Mouse (Mus musculus) liver, embryonic 13.5 days (tissue): ENCODE results near the gene Uso1. TPM values are rescaled to one million over a fixed set of nuclear protein-coding genes. Genes with fewer than 3 reads are reported as not detected.
A peak's percentile ranks its signal among the peaks of the same experiment; 100 is the strongest.

Source experiments
- ATAC-seq: fragments of 200-750 bp; cut with Nextera tagmentation; 2 replicates; pipeline ENCODE4 v1.8.0; 2017; ENCODE audit warnings: low read depth, mild to moderate bottlenecking, moderate number of reproducible peaks, moderate library complexity
- DNase-seq: peaks from one replicate; pipeline ENCODE4 v3.0.0; 2022
- H3K27ac ChIP-seq: fragments of 300-500 bp; sonication (generic); 2 replicates; pipeline ENCODE4 v1.5.1; 2015; ENCODE audit warnings: moderate library complexity, mild to moderate bottlenecking, inconsistent platforms
- H3K27me3 ChIP-seq: fragments of 300-500 bp; sonication (generic); 2 replicates; pipeline ENCODE4 v1.6.1; 2015; ENCODE audit warnings: mild to moderate bottlenecking, inconsistent platforms
- H3K36me3 ChIP-seq: fragments of 300-500 bp; sonication (generic); 2 replicates; pipeline ENCODE4 v1.6.1; 2015; ENCODE audit warnings: mild to moderate bottlenecking, inconsistent platforms
- H3K4me1 ChIP-seq: fragments of 300-500 bp; sonication (generic); replicated peaks from 2 replicates; pipeline ENCODE4 v1.6.1; 2015; ENCODE audit warnings: inconsistent platforms
- H3K4me2 ChIP-seq: fragments of 300-500 bp; sonication (generic); 2 replicates; pipeline ENCODE4 v1.6.1; 2015; ENCODE audit warnings: inconsistent platforms, mild to moderate bottlenecking, moderate library complexity
- H3K4me3 ChIP-seq: fragments of 300-500 bp; sonication (generic); replicated peaks from 2 replicates; pipeline ENCODE4 v1.5.1; 2015; ENCODE audit warnings: mild to moderate bottlenecking, inconsistent platforms
- H3K9ac ChIP-seq: fragments of 300-500 bp; sonication (generic); 2 replicates; pipeline ENCODE4 v1.6.1; 2015; ENCODE audit warnings: mild to moderate bottlenecking, inconsistent platforms
- H3K9me3 ChIP-seq: fragments of 300-500 bp; sonication (generic); replicated peaks from 2 replicates; pipeline ENCODE4 v1.6.1; 2016; ENCODE audit warnings: inconsistent platforms
- WGBS: fragments of 180-500 bp; shearing (Covaris S2); methylation state at CpG from one replicate; pipeline ENCODE4 v1.1.7; 2015; ENCODE audit not compliant: insufficient replicate concordance; 5-methylcytosine and 5-hydroxymethylcytosine counted together
- polyA plus RNA-seq: library from polyadenylated mRNA; unstranded; fragments of >200 nt; fragmentation: Nextera tagmentation; extraction: Ambion mirVana; gene quantifications from 2 replicates; pipeline ENCODE4 v1.2.1, GENCODE M21; 2015

Uso1 gene
- polyA plus RNA-seq, 1 experiment from 2014 or later, result 23.9 TPM

DNA sequence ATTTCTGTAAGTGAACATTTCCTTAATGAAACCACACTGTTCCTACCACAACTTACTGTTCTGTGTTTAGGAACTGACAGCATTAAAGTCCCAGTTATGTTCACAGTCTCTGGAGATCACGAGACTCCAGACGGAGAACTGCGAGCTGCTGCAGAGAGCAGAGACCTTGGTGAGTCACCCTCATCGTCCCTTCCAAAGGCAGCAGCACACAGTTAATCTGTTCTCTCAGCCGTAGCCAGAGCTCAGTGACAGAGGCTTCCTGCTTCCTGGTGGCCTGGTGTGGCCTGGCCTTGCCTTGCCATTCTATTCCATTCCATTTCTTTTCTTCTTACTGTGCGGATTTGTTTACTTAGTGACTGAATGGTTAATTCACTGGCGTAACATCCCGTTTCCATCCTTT, 60.5 kb downstream of the Uso1 start:
- H3K27ac ChIP-seq, result no peak overlapping the region
- H3K4me3 ChIP-seq, result no peak overlapping the region
- H3K36me3 ChIP-seq, result peaks cover 83% of the 10 kb centered on the region
- H3K4me1 ChIP-seq, result no peaks in the 10 kb centered on the region
- H3K27me3 ChIP-seq, result no peaks in the 10 kb centered on the region
- 82% methylated on average over 8 of the region's 8 CpGs for WGBS
- no peak overlapping the region for H3K9ac ChIP-seq
- ATAC-seq, result no peak
- H3K4me2 ChIP-seq, result no peak overlapping the region
- no peaks in the 10 kb centered on the region for H3K9me3 ChIP-seq
- DNase-seq, result no peak

DNA sequence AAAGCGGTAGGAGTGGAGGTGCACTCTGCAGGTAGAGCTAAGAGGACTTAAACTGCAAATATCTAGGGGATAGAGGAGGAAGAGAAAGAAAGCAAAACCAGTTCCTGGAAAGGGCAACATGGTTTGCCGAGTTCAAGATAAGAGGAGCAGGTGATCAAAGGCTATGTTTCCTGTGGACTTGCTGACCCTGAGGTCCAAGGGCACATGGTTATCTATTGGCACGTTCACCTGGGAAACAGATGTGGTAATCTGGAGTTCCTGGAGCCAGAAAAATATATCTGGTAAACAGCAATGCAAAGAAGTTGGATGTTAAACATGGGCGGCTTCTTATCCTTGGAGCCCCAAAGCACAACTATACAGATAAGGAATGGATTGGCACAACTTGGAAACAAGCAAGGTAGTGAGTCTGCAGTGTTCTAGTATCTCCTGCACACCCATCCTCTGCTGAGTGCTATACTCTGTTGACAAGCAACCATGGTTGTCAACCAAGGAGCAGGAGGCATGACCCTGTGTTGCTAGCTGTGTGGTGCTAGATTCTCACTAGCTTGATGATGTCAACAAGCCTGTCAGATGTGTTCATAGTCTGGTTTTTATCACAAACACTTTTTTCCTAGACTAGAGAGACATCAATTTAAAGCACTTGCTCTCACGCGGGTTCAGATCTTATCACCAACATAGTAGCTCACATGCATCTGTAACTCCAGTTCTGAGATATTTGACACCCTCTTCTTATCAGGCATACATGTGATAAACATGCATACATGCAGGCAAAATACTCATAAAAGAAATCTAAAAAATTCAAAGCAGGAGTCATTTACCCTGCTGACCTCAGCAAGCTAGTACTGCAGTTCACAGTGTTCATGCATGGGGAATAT, 66.7 kb downstream of the Uso1 start:
- peaks cover 21% of the 10 kb centered on the region for H3K4me1 ChIP-seq
- no peak for DNase-seq
- peaks cover 33% of the 10 kb centered on the region for H3K36me3 ChIP-seq
- no peak overlapping the region for H3K9ac ChIP-seq
- no peaks in the 10 kb centered on the region for H3K27me3 ChIP-seq
- H3K4me2 ChIP-seq, result no peak overlapping the region
- H3K27ac ChIP-seq, result no peak overlapping the region
- 40% methylated on average over 6 of the region's 6 CpGs for WGBS
- H3K9me3 ChIP-seq, result no peaks in the 10 kb centered on the region
- ATAC-seq, result peak; percentile 68
- H3K4me3 ChIP-seq, result no peak overlapping the region

- ATAC-seq (peak; percentile 17; the same call in 1 of the 2 replicates), DNase-seq (no peak)
- Histone ChIP-seq H3K4me3 (no peak overlapping the region), H3K4me1 (peaks cover 21% of the 10 kb centered on the region), H3K9me3 (no peaks in the 10 kb centered on the region), H3K36me3 (peaks cover 26% of the 10 kb centered on the region), H3K9ac (no peak overlapping the region), H3K4me2 (no peak overlapping the region), H3K27ac (no peak overlapping the region), H3K27me3 (no peaks in the 10 kb centered on the region)
- WGBS, result 57% methylated on average over 7 of the region's 7 CpGs
Observed at GRCm38 (mm10) chr5:92205184-92205583, 67.4 kb downstream of the Uso1 start.

DNA sequence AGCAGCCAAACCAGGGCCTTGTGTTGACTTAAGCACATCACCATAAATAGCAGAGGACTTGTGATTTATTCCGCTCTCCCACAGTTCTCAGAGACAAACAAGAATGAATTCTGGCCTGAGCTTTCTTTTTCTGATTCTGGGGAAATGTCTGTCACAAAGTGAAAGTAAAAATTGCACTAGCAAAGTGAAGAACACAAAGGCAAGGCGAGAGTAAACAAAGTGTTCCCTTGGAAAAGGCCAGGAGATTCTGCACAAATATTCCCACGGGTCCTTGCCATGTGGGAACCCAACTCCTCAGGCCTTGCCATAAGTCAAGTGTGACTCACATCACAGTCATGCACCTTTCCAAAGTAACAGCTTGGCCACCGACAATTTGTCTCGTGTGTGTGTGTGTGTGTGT, 68.0 kb downstream of the Uso1 start:
- no peaks in the 10 kb centered on the region for H3K27me3 ChIP-seq
- H3K4me3 ChIP-seq, result no peak overlapping the region
- H3K9me3 ChIP-seq, result no peaks in the 10 kb centered on the region
- peaks cover 23% of the 10 kb centered on the region for H3K36me3 ChIP-seq
- H3K27ac ChIP-seq, result no peak overlapping the region
- no peak overlapping the region for H3K4me2 ChIP-seq
- WGBS, result 75% methylated on average over 5 of the region's 5 CpGs
- DNase-seq, result no peak
- H3K4me1 ChIP-seq, result peaks cover 21% of the 10 kb centered on the region
- H3K9ac ChIP-seq, result no peak overlapping the region
- ATAC-seq, result no peak

GRCm38 (mm10) chr5:92206121-92206520, 68.4 kb downstream of the Uso1 start:
- Histone ChIP-seq H3K4me3 (no peak overlapping the region), H3K36me3 (peaks cover 19% of the 10 kb centered on the region), H3K9ac (no peak overlapping the region), H3K4me2 (no peak overlapping the region), H3K4me1 (peaks cover 21% of the 10 kb centered on the region), H3K27me3 (no peaks in the 10 kb centered on the region), H3K9me3 (no peaks in the 10 kb centered on the region), H3K27ac (no peak overlapping the region)
- DNase-seq (no peak), ATAC-seq (no peak)
- 81% methylated on average over 6 of the region's 6 CpGs for WGBS

GRCm38 (mm10) chr5:92210205-92210604, 72.5 kb downstream of the Uso1 start:
- Histone ChIP-seq H3K4me1 (peaks cover 6% of the 10 kb centered on the region; the same call in 1 of the 2 replicates), H3K9ac (no peak overlapping the region), H3K27ac (no peak overlapping the region), H3K27me3 (peaks cover 5% of the 10 kb centered on the region; the same call in 1 of the 2 replicates), H3K36me3 (no peaks in the 10 kb centered on the region), H3K4me2 (no peak overlapping the region), H3K4me3 (no peak overlapping the region), H3K9me3 (no peaks in the 10 kb centered on the region)
- ATAC-seq, result no peak
- DNase-seq, result no peak
- WGBS, result 47% methylated on average over 8 of the region's 8 CpGs

DNA sequence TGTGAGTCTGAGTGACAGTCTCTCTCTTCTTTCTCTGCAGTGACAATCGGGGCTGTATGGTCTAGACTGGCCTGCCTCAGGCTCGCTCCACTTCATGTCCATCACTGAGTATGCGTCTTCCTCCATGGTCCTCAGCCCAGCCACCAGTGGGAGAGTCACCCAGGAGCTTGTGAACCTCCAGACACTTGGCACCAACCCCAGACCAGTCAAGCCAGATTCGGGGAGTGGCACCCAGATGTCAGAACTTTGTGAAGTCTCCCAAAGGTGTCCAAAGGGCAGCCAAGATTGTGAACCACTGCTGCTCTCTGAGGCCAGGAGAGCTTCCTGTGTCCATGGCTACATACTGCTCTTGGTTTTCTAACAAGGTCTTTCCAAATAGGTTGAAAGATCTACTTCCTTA, 74.5 kb downstream of the Uso1 start:
- no peaks in the 10 kb centered on the region for H3K9me3 ChIP-seq
- DNase-seq (no peak), ATAC-seq (no peak)
- 70% methylated on average over 4 of the region's 4 CpGs for WGBS
- H3K9ac ChIP-seq, result no peak overlapping the region
- H3K27ac ChIP-seq, result no peak overlapping the region
- H3K4me1 ChIP-seq, result no peaks in the 10 kb centered on the region
- H3K27me3 ChIP-seq, result peaks cover 5% of the 10 kb centered on the region; the same call in 1 of the 2 replicates
- no peak overlapping the region for H3K4me2 ChIP-seq
- H3K4me3 ChIP-seq, result no peak overlapping the region
- H3K36me3 ChIP-seq, result no peaks in the 10 kb centered on the region

- Histone ChIP-seq H3K4me2 (no peak within 1 kb of the TSS), H3K4me3 (no peak within 1 kb of the TSS), H3K9ac (no peak within 1 kb of the TSS), H3K9me3 (no peaks in the 10 kb centered on the region), H3K36me3 (no peaks in the 10 kb centered on the region), H3K27me3 (peaks cover 11% of the 10 kb centered on the region), H3K4me1 (no peaks in the 10 kb centered on the region), H3K27ac (no peak within 1 kb of the TSS)
- no peak for DNase-seq
- 76% methylated on average over 4 of the region's 4 CpGs for WGBS
- no peak for ATAC-seq
Observed at GRCm38 (mm10) chr5:92215308-92215707, 77.6 kb downstream of the Uso1 start, which contains the start of gene U90926. U90926 (minus strand) TSS chr5:92215408.

GRCm38 (mm10) chr5:92218915-92219793, 81.4 kb downstream of the Uso1 start:
- ATAC-seq (no peak), DNase-seq (no peak)
- H3K4me2 ChIP-seq, result no peak overlapping the region
- H3K9ac ChIP-seq, result no peak overlapping the region
- no peak overlapping the region for H3K4me3 ChIP-seq
- no peaks in the 10 kb centered on the region for H3K9me3 ChIP-seq
- peaks cover 7% of the 10 kb centered on the region for H3K27me3 ChIP-seq
- 54% methylated on average over 17 of the region's 17 CpGs for WGBS
- no peaks in the 10 kb centered on the region for H3K36me3 ChIP-seq
- no peaks in the 10 kb centered on the region for H3K4me1 ChIP-seq
- no peak overlapping the region for H3K27ac ChIP-seq

DNA sequence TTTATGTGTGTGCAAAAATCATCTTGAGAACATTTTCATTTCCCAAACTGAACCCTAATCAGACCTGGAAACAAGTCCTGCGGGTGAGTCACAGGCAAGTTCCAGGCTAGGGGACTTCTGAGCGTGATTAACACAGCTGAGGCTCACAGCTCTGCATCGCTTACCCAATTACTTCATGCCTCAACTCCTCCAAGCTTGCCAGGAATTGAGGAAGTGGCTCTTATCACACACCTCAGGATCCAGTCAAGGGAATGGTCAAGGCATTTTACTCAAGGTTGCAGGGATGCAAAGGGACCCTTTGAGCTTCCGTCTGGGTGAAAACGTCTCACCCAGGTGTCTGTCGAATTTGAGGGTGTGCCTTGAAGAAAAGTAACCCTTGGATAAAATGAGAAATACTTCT, 82.1 kb downstream of the Uso1 start:
- ATAC-seq (no peak), DNase-seq (no peak)
- no peak overlapping the region for H3K4me2 ChIP-seq
- H3K4me1 ChIP-seq, result no peaks in the 10 kb centered on the region
- 29% methylated on average over 6 of the region's 6 CpGs for WGBS
- no peaks in the 10 kb centered on the region for H3K36me3 ChIP-seq
- H3K9ac ChIP-seq, result no peak overlapping the region
- peaks cover 7% of the 10 kb centered on the region for H3K27me3 ChIP-seq
- no peak overlapping the region for H3K27ac ChIP-seq
- H3K4me3 ChIP-seq, result no peak overlapping the region
- H3K9me3 ChIP-seq, result no peaks in the 10 kb centered on the region

DNA sequence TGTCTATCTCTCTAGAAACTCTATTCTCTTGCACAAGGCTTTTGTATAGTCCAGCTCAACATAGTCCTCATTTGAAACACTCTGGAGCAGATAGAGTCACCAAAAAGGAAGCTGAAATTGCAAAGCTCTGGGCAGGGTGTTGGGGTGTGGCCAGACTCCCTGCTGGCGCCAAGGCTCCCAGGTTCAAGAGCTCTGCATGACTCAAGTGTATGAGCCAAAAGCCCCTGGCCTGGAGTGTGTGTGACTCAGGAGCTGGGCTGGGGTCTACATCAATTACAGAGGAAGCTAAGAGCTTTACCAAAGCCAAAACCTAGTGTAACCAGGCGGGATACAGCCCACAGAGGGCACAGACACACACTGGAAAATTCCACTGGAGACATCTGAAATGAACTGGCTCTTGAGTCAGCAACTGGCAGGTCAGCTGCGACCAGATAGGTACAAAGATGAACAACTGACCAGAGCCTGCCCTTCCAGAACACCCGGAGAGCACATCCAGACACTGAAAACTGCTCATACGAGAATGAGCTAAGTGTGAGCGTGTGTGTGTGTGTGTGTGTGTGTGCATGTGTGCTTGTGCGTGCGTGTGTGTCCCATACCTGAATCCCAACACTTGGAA, 82.7 kb downstream of the Uso1 start:
- H3K27ac ChIP-seq, result no peak overlapping the region
- no peak for ATAC-seq
- H3K4me2 ChIP-seq, result no peak overlapping the region
- no peaks in the 10 kb centered on the region for H3K9me3 ChIP-seq
- H3K9ac ChIP-seq, result no peak overlapping the region
- WGBS, result 68% methylated on average over 8 of the region's 8 CpGs
- no peak overlapping the region for H3K4me3 ChIP-seq
- DNase-seq, result no peak
- no peaks in the 10 kb centered on the region for H3K4me1 ChIP-seq
- H3K36me3 ChIP-seq, result no peaks in the 10 kb centered on the region
- H3K27me3 ChIP-seq, result peaks cover 7% of the 10 kb centered on the region
